26 mouse cellular contexts compared by ENCODE assay signal in the genomic region with DNA sequence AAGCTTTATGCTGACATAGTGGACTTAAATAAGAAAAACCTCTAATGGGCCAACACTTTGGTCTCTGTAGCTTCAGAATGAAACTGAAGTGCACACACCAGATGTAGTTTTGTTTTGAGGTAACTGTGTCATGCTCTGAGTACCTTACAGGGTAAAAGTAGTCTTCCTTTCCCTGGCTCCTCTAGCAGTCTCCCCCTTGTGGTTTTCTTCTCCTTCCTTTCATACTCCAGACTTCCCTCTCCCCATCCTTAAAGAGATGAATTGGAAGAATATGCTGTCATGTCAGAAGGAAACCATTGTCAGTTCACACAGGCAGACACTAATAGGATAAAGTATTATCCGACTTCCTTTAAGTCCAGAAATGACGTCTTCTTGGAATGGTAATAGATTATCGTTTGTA. TPM values are rescaled to one million over a fixed set of nuclear protein-coding genes. Genes with fewer than 3 reads are reported as not detected.
A peak's percentile ranks its signal among the peaks of the same experiment; 100 is the strongest.
DNase-seq lines count a peak whose midpoint lies in the region; ATAC-seq and TF ChIP-seq lines count a peak whose summit lies in the region.
"Had no signal": no experiment of that assay in that cellular context is flagged by ENCODE, and none has a peak within 500 bp of the region (broad histone marks: within the 10 kb centered on the region; RNA-seq: fewer than 3 reads in every experiment).

No protein-coding gene starts in this region.

- WGBS in stomach, postnatal 0 days, result 68% methylated on average over 3 of the region's 3 CpGs

- H3K36me3 ChIP-seq in stomach, postnatal 0 days (ENCODE audit: control insufficient read depth, insufficient read depth, low read length), result 0 out of 2 replicates have a peak, but pooled peaks cover 3% of the 10 kb centered on the region
- H3K36me3 ChIP-seq: embryonic facial prominence, embryonic 12.5 days; intestine, embryonic 15.5 days; limb, embryonic 10.5 days had no signal

- ATAC-seq in stomach, postnatal 0 days (ENCODE audit: low FRiP score, low TSS enrichment), result no peak
- ATAC-seq: CD4-positive, CD25-positive, alpha-beta regulatory T cell, adult 4 months; forebrain, embryonic 15.5 days; hindbrain, embryonic 16.5 days; intestine, embryonic 15.5 days had no signal

- H3K27me3 ChIP-seq in stomach, postnatal 0 days (ENCODE audit: control insufficient read depth, insufficient read depth, low read length), result no peaks in the 10 kb centered on the region
- H3K27me3 ChIP-seq: embryonic facial prominence, embryonic 12.5 days; forebrain, embryonic 15.5 days; intestine, embryonic 15.5 days; limb, embryonic 15.5 days; neural tube, embryonic 13.5 days had no signal

- H3K4me2 ChIP-seq in stomach, postnatal 0 days (replicated peaks; ENCODE audit: low read depth), result no peak overlapping the region
- H3K4me2 ChIP-seq: embryonic facial prominence, embryonic 12.5 days; forebrain, embryonic 15.5 days; intestine, embryonic 15.5 days; limb, embryonic 15.5 days; lung, embryonic 14.5 days; midbrain, embryonic 11.5 days; neural tube, embryonic 13.5 days had no signal

- intact Hi-C loops in gastrocnemius, adult 2 months (cut with DNase I), result no loop called here
- intact Hi-C loops in left cerebral cortex, adult 2 months (cut with DNase I), result no loop called here
- intact Hi-C loops in left cerebral cortex, postnatal 10 days (cut with DNase I), result no loop called here

- DNase-seq in gastrocnemius, adult 2 months, result no peak
- no peak for DNase-seq in gastrocnemius, postnatal 10 days
- DNase-seq in left cerebral cortex, adult 2 months (ENCODE audit: extremely low spot score in 1 of 2, low spot score in 2 of 2), result no peak
- DNase-seq in left cerebral cortex, postnatal 10 days (ENCODE audit: extremely low spot score in 1 of 2, low spot score in 2 of 2), result no peak
- peak; percentile 42 for DNase-seq in A20 (ENCODE audit: low read depth, low spot score)
- DNase-seq in stomach, postnatal 0 days (ENCODE audit: low spot score), result no peak
- DNase-seq in urinary bladder, postnatal 25 days (ENCODE audit: low spot score), result no peak
- DNase-seq: adrenal gland, postnatal 10 days; cerebellum, postnatal 36 days; embryo, embryonic 11 days; heart, postnatal 14 days; kidney, postnatal 25 days; lung, embryonic 14.5 days; lung, postnatal 36 days; thymus, postnatal 4 days had no signal

- no peak overlapping the region for H3K4me3 ChIP-seq in gastrocnemius, adult 2 months
- H3K4me3 ChIP-seq in left cerebral cortex, adult 2 months, result no peak overlapping the region
- H3K4me3 ChIP-seq in stomach, postnatal 0 days (ENCODE audit: low read depth, low read length), result no peak overlapping the region
- H3K4me3 ChIP-seq: embryonic facial prominence, embryonic 12.5 days; forebrain, embryonic 15.5 days; hindbrain, embryonic 10.5 days; intestine, embryonic 15.5 days; limb, embryonic 10.5 days; limb, embryonic 15.5 days; neural tube, embryonic 13.5 days had no signal

- 0 out of 2 replicates have a peak, but pooled peaks have one; percentile 3 for TF ChIP-seq CTCF in gastrocnemius, adult 2 months (IDR thresholded peaks at IDR 0.05)
- TF ChIP-seq CTCF in left cerebral cortex, adult 2 months (IDR thresholded peaks at IDR 0.05), result peak; percentile 49
- TF ChIP-seq CTCF in stomach, postnatal 0 days (IDR thresholded peaks at IDR 0.05; ENCODE audit: low read depth), result peak; percentile 35

- TF ChIP-seq EP300 in stomach, postnatal 0 days (optimal IDR thresholded peaks at IDR 0.05), result no peak

- H3K9me3 ChIP-seq in stomach, postnatal 0 days (ENCODE audit: control insufficient read depth, low read length), result no peaks in the 10 kb centered on the region
- H3K9me3 ChIP-seq: embryonic facial prominence, embryonic 12.5 days; forebrain, embryonic 15.5 days; hindbrain, embryonic 10.5 days; intestine, embryonic 15.5 days; limb, embryonic 10.5 days; limb, embryonic 15.5 days; neural tube, embryonic 13.5 days had no signal

- H3K4me1 ChIP-seq in stomach, postnatal 0 days (replicated peaks; ENCODE audit: control insufficient read depth, insufficient read depth), result no peaks in the 10 kb centered on the region; the same call in 1 of the 2 replicates
- H3K4me1 ChIP-seq: embryonic facial prominence, embryonic 12.5 days; intestine, embryonic 15.5 days; limb, embryonic 10.5 days had no signal

- no peak overlapping the region for H3K27ac ChIP-seq in gastrocnemius, adult 2 months
- H3K27ac ChIP-seq in left cerebral cortex, adult 2 months, result no peak overlapping the region; the same call in 1 of the 2 replicates
- no peak overlapping the region for H3K27ac ChIP-seq in stomach, postnatal 0 days (replicated peaks)
- H3K27ac ChIP-seq: embryonic facial prominence, embryonic 12.5 days; forebrain, embryonic 15.5 days; hindbrain, embryonic 10.5 days; intestine, embryonic 15.5 days; limb, embryonic 10.5 days; limb, embryonic 15.5 days; liver, embryonic 14.5 days; neural tube, embryonic 13.5 days had no signal

- H3K9ac ChIP-seq in stomach, postnatal 0 days (ENCODE audit: low read length), result no peak overlapping the region
- H3K9ac ChIP-seq: embryonic facial prominence, embryonic 12.5 days; forebrain, embryonic 15.5 days; intestine, embryonic 15.5 days; limb, embryonic 15.5 days; liver, embryonic 14.5 days; lung, embryonic 14.5 days; neural tube, embryonic 13.5 days had no signal

RNA-seq across cellular contexts. Expression of a gene that starts 9.3 kb away (rescaled TPM):
- total RNA-seq in gastrocnemius, adult 2 months (2021), result under 1 TPM; 0.33 to 0.54 TPM
- 1 to 10 TPM; 1.0 to 1.1 TPM for total RNA-seq in gastrocnemius, postnatal 10 days (2021)
- 100 to 1,000 TPM; 105 to 111 TPM for total RNA-seq in left cerebral cortex, adult 2 months (2021)
- 10 to 100 TPM; 73.3 to 73.8 TPM for total RNA-seq in left cerebral cortex, postnatal 10 days (2021)
- polyA plus RNA-seq in stomach, postnatal 0 days (2015; fragmentation: Nextera tagmentation; extraction: Ambion mirVana), result 0.51 and 0.62 TPM in 2 replicates

Comparison
In these comparisons a context has a peak if more than half of its experiments do, and no peak if none do; other contexts are left out.
1. RNA of a gene that starts 9.3 kb away (total RNA-seq): 105 to 111 TPM in left cerebral cortex, adult 2 months and 73.3 to 73.8 TPM in left cerebral cortex, postnatal 10 days; 1.0 to 1.1 TPM in gastrocnemius, postnatal 10 days and 0.33 to 0.54 TPM in gastrocnemius, adult 2 months; every median in the first group is over 10 times any median in the second.
2. Peak in every context shown above with its lines, with median percentiles within 50 percentile points of each other: CTCF ChIP-seq.